Mouse (Mus musculus) stomach, postnatal 0 days (tissue): Measurements from ENCODE around the gene Cdk13. TPM values are rescaled to one million over a fixed set of nuclear protein-coding genes. Genes with fewer than 3 reads are reported as not detected.

ENCODE experiments used
- ATAC-seq: fragments of 200-750 bp; cut with Nextera tagmentation; 2 replicates; pipeline ENCODE4 v1.8.0; 2017; ENCODE audit not compliant: low FRiP score, low TSS enrichment
- DNase-seq: peaks from one replicate; pipeline ENCODE4 v3.0.0-alpha.2; 2016; ENCODE audit warnings: low spot score
- H3K27ac ChIP-seq: fragments of 300-500 bp; sonication (generic); replicated peaks from 2 replicates; pipeline ENCODE4 v1.5.1; 2014; ENCODE audit warnings: mild to moderate bottlenecking, control low read depth
- H3K27me3 ChIP-seq: fragments of 300-500 bp; sonication (generic); 2 replicates; pipeline ENCODE4 v1.6.1; 2014; ENCODE audit warnings: low read length; ENCODE audit not compliant: control insufficient read depth, insufficient read depth
- H3K36me3 ChIP-seq: fragments of 300-500 bp; sonication (generic); 2 replicates; pipeline ENCODE4 v1.6.1; 2014; ENCODE audit warnings: low read length, mixed read lengths; ENCODE audit not compliant: control insufficient read depth, insufficient read depth
- H3K4me1 ChIP-seq: fragments of 300-500 bp; sonication (generic); replicated peaks from 2 replicates; pipeline ENCODE4 v1.6.1; 2014; ENCODE audit warnings: antibody characterized with exemption; ENCODE audit not compliant: control insufficient read depth, insufficient read depth
- H3K4me2 ChIP-seq: fragments of 300-500 bp; sonication (generic); replicated peaks from 2 replicates; pipeline ENCODE4 v1.6.1; 2014; ENCODE audit warnings: low read depth, mild to moderate bottlenecking, control low read depth, moderate library complexity
- H3K4me3 ChIP-seq: fragments of 300-500 bp; sonication (generic); 2 replicates; pipeline ENCODE4 v1.5.1; 2014; ENCODE audit warnings: low read depth, low read length, control low read depth
- H3K9ac ChIP-seq: fragments of 300-500 bp; sonication (generic); 2 replicates; pipeline ENCODE4 v1.6.1; 2014; ENCODE audit warnings: mild to moderate bottlenecking, low read length, control low read depth, mixed read lengths
- H3K9me3 ChIP-seq: fragments of 300-500 bp; sonication (generic); 2 replicates; pipeline ENCODE4 v1.6.1; 2016; ENCODE audit warnings: low read length; ENCODE audit not compliant: control insufficient read depth
- CTCF ChIP-seq: IDR thresholded peaks from 2 replicates; pipeline ENCODE4 v1.5.1; 2016; ENCODE audit warnings: antibody characterized with exemption, low read depth, mild to moderate bottlenecking, moderate library complexity
- EP300 ChIP-seq: optimal IDR thresholded peaks from 2 replicates; pipeline ENCODE3; 2016; ENCODE audit warnings: antibody characterized with exemption
- WGBS: fragments of 180-500 bp; shearing (Covaris S2); extraction: QIAGEN DNeasy Blood & Tissue Kit; methylation state at CpG from one replicate; pipeline ENCODE4 v1.1.7; 2014; 5-methylcytosine and 5-hydroxymethylcytosine counted together
- polyA plus RNA-seq: library from polyadenylated mRNA; unstranded; fragments of >200 nt; fragmentation: Nextera tagmentation; extraction: Ambion mirVana; gene quantifications from 2 replicates; pipeline ENCODE4 v1.2.1, GENCODE M21; 2015

Cdk13 gene
- polyA plus RNA-seq, 1 experiment from 2014 or later = 8.6 TPM

GRCm38 (mm10) chr13:17700090-17700715 is 104.7 kb downstream of the Cdk13 start:
- no peak for ATAC-seq
- no peak for DNase-seq
- Histone ChIP-seq H3K27ac (no peak overlapping the region), H3K4me3 (no peak overlapping the region), H3K4me2 (no peak overlapping the region), H3K4me1 (no peaks in the 10 kb centered on the region), H3K9me3 (no peaks in the 10 kb centered on the region), H3K36me3 (no peaks in the 10 kb centered on the region), H3K9ac (no peak overlapping the region), H3K27me3 (no peaks in the 10 kb centered on the region)
- 86% methylated on average over 3 of the region's 3 CpGs for WGBS
- no peak for TF ChIP-seq EP300
- TF ChIP-seq CTCF = no peak

DNA sequence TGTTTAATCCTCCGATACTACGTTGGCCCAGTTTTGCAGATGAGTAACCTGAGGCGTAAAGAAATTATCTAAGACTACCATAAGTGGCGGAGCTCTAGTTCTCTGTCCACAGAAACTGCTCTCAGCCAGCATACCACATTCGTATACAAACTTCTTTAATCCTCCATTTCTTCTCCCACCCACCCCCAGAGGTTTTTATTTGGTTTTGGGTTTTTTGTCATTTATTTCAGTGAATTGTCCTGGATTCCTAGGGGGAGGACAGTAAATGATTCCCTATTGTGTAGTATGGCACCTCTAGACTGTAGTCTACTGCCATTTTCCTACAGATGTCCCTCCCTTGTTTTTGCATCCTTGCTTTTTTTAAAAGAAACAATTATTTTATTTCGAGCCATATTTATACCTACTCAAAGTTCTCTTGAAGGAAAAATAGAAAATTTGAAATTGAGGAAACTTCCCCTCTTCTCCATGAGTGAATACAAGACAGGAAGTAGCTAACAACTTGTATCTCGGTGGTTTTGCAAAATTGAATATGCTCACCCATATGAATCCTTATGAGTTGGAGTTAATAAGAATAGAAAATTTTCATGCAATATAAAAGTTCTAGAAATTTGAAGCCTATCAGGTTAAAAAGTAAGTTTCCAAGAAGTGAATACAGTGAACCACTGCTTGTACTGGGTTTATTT is 108.9 kb downstream of the Cdk13 start:
- Histone ChIP-seq H3K4me3 (peak overlapping the region; percentile 79), H3K9ac (peak overlapping the region; percentile 95), H3K27me3 (no peaks in the 10 kb centered on the region), H3K36me3 (no peaks in the 10 kb centered on the region), H3K4me1 (no peaks in the 10 kb centered on the region), H3K27ac (peak overlapping the region; percentile 96), H3K4me2 (peak overlapping the region; percentile 74), H3K9me3 (no peaks in the 10 kb centered on the region)
- no peak for ATAC-seq
- no peak for DNase-seq
- WGBS = 8% methylated on average over 7 of the region's 7 CpGs
- TF ChIP-seq CTCF (no peak), EP300 (no peak)

- Histone ChIP-seq H3K4me3 (peak within 1 kb of the TSS; percentile 79), H3K9me3 (no peaks in the 10 kb centered on the region), H3K4me1 (no peaks in the 10 kb centered on the region), H3K9ac (peak within 1 kb of the TSS; percentile 95), H3K36me3 (no peaks in the 10 kb centered on the region), H3K27me3 (no peaks in the 10 kb centered on the region), H3K4me2 (peak within 1 kb of the TSS; percentile 74), H3K27ac (peak within 1 kb of the TSS; percentile 96)
- under 1% methylated on average over 63 of the region's 66 CpGs for WGBS
- TF ChIP-seq CTCF = 0 out of 2 replicates have a peak, but pooled peaks have one; percentile 1
- no peak for TF ChIP-seq EP300
- ATAC-seq (peak; percentile 99), DNase-seq (peak; percentile 100)
Measured at GRCm38 (mm10) chr13:17694911-17695699, 109.8 kb downstream of the Cdk13 start, which contains the start of the genes Mplkip and Sugct. TSS of gene Mplkip (plus strand) at chr13:17695192. TSS of gene Sugct (minus strand) at chr13:17695553.

DNA sequence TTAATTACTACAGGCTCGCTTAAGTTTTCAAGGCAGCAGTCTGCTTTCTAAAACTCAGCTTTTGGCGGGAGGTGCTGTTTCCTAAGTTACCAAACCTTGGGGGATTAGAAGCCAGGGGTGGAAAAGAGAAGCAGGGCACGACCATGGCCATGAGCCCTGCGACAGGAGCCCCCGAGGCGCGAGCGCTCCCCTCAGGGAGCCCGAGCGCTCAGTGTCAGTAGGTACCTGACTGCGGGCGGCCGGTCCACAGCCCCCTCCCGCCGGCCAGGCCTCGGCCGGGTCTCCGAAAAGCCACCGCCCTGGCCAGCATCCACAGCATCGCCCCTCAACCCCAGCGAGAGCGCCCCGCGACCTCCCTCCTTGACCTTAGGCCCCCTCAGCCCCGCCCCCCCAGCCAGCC is 110.5 kb downstream of the Cdk13 start:
- TF ChIP-seq CTCF (no peak), EP300 (no peak)
- Histone ChIP-seq H3K27ac (peak overlapping the region; percentile 93), H3K9ac (peak overlapping the region; percentile 79), H3K27me3 (no peaks in the 10 kb centered on the region), H3K4me3 (peak overlapping the region; percentile 79), H3K4me2 (peak overlapping the region; percentile 71), H3K36me3 (no peaks in the 10 kb centered on the region), H3K9me3 (no peaks in the 10 kb centered on the region), H3K4me1 (no peaks in the 10 kb centered on the region)
- WGBS = 1% methylated on average over 17 of the region's 25 CpGs
- peak; percentile 68 for ATAC-seq
- no peak for DNase-seq

- Histone ChIP-seq H3K9me3 (no peaks in the 10 kb centered on the region), H3K27ac (no peak overlapping the region), H3K9ac (no peak overlapping the region), H3K4me1 (no peaks in the 10 kb centered on the region), H3K4me2 (peak overlapping the region; percentile 15; the same call in 1 of the 2 replicates), H3K36me3 (no peaks in the 10 kb centered on the region), H3K4me3 (no peak overlapping the region; the same call in 1 of the 2 replicates), H3K27me3 (no peaks in the 10 kb centered on the region)
- DNase-seq (no peak), ATAC-seq (no peak)
- 45% methylated on average over 5 of the region's 5 CpGs for WGBS
- TF ChIP-seq CTCF (no peak), EP300 (no peak)
Measured at GRCm38 (mm10) chr13:17693816-17694215, 111.1 kb downstream of the Cdk13 start.

- Histone ChIP-seq H3K36me3 (no peaks in the 10 kb centered on the region), H3K4me3 (no peak overlapping the region), H3K9ac (no peak overlapping the region), H3K27ac (no peak overlapping the region), H3K4me2 (no peak overlapping the region), H3K27me3 (no peaks in the 10 kb centered on the region), H3K9me3 (no peaks in the 10 kb centered on the region), H3K4me1 (no peaks in the 10 kb centered on the region)
- ATAC-seq (no peak), DNase-seq (no peak)
- no peak for TF ChIP-seq EP300
- no peak for TF ChIP-seq CTCF
- 38% methylated on average over 1 of the region's 1 CpGs for WGBS
Measured at GRCm38 (mm10) chr13:17691436-17691835, 113.5 kb downstream of the Cdk13 start.
